Mouse (Mus musculus) layer of hippocampus, adult 8-10 months (tissue): Measurements from ENCODE around the gene Tcf7. TPM values are rescaled to one million over a fixed set of nuclear protein-coding genes. Genes with fewer than 3 reads are reported as not detected.
"Not testable (repeated sequence)": the region's sequence is repeated elsewhere in the genome, so short reads cannot be mapped to it uniquely, and the experiment has no call there.

Experiments used
- DNase-seq, 2 experiments: peaks; one replicate each; pipeline ENCODE4 v3.0.0; 2022; ENCODE audit warnings: low spot score in 2 of 2
- total RNA-seq, 4 experiments: library from RNA; stranded (reverse); gene quantifications; 2 replicates each; pipeline ENCODE4 v1.2.4; 2022

Gene Tcf7
- total RNA-seq, 4 experiments from 2014 or later = 2.9 to 3.6 (median 3.2) TPM

GRCm38 (mm10) chr11:52228722-52229448 is 53.9 kb downstream of the Tcf7 start:
- DNase-seq = no peak

GRCm38 (mm10) chr11:52227466-52228226 is 55.2 kb downstream of the Tcf7 start:
- no peak for DNase-seq

GRCm38 (mm10) chr11:52227053-52227452 is 55.8 kb downstream of the Tcf7 start:
- DNase-seq = no peak

GRCm38 (mm10) chr11:52225986-52226599 is 56.7 kb downstream of the Tcf7 start:
- no peak for DNase-seq

GRCm38 (mm10) chr11:52223968-52224682 is 58.7 kb downstream of the Tcf7 start:
- DNase-seq = no peak

- no peak for DNase-seq
Observed at GRCm38 (mm10) chr11:52222891-52223290, 59.9 kb downstream of the Tcf7 start.

GRCm38 (mm10) chr11:52221921-52222320 is 60.9 kb downstream of the Tcf7 start:
- not testable (repeated sequence) for DNase-seq

GRCm38 (mm10) chr11:52220282-52220681 is 62.5 kb downstream of the Tcf7 start:
- DNase-seq = peak in 1 of 2 experiments; percentile 73

- no peak for DNase-seq
Observed at GRCm38 (mm10) chr11:52213887-52214286, 68.9 kb downstream of the Tcf7 start, which contains the start of gene Olfr1371. Olfr1371 (minus strand) TSS chr11:52213987.

Other genes starting within 250 kb of the Tcf7 start
- gene Ppp2ca, start 184.3 kb downstream of the Tcf7 start, total RNA-seq = 100 to 1,000 TPM; 102 to 118 (median 110) TPM
- not detected for gene Olfr1373, start 137.5 kb downstream of the Tcf7 start, total RNA-seq
- gene Olfr1371, start 69.0 kb downstream of the Tcf7 start, total RNA-seq = not detected
- gene Skp1a, start 51.0 kb downstream of the Tcf7 start, total RNA-seq = 100 to 1,000 TPM; 433 to 496 (median 439) TPM
- gene Vdac1, start 77.8 kb upstream of the Tcf7 start, total RNA-seq = 100 to 1,000 TPM; 508 to 527 (median 523) TPM
- gene 9530068E07Rik, start 113.4 kb upstream of the Tcf7 start, total RNA-seq = 10 to 100 TPM; 58.9 to 64.5 (median 63.9) TPM